29 mouse cellular contexts compared by ENCODE assay signal in genomic region chr3:61315002-61315401, GRCm38 (mm10). TPM values are rescaled to one million over a fixed set of nuclear protein-coding genes. Genes with fewer than 3 reads are reported as not detected.
"Had no signal": no experiment of that assay in that cellular context is flagged by ENCODE, and none has a peak within 500 bp of the region (broad histone marks: within the 10 kb centered on the region; RNA-seq: fewer than 3 reads in every experiment).

No protein-coding gene starts in this region.

- ATAC-seq: hindbrain, postnatal 0 days; liver, embryonic 12.5 days had no signal

- H3K4me2 ChIP-seq: heart, embryonic 11.5 days; heart, embryonic 13.5 days; heart, embryonic 15.5 days; hindbrain, embryonic 13.5 days; hindbrain, embryonic 15.5 days; kidney, embryonic 15.5 days; limb, embryonic 13.5 days; limb, embryonic 15.5 days; liver, embryonic 12.5 days had no signal

- H3K27me3 ChIP-seq: heart, embryonic 13.5 days; heart, embryonic 15.5 days; hindbrain, embryonic 13.5 days; hindbrain, embryonic 15.5 days; kidney, embryonic 15.5 days; limb, embryonic 13.5 days; limb, embryonic 15.5 days; liver, embryonic 12.5 days had no signal

- H3K4me3 ChIP-seq: heart, adult 2 months; heart, embryonic 13.5 days; heart, embryonic 15.5 days; hindbrain, embryonic 13.5 days; hindbrain, embryonic 15.5 days; kidney, embryonic 15.5 days; limb, embryonic 13.5 days; limb, embryonic 15.5 days; liver, embryonic 12.5 days had no signal

- H3K4me1 ChIP-seq: heart, embryonic 13.5 days; heart, embryonic 15.5 days; hindbrain, embryonic 13.5 days; hindbrain, embryonic 15.5 days; limb, embryonic 13.5 days; liver, embryonic 12.5 days had no signal

- H3K9ac ChIP-seq: heart, embryonic 13.5 days; heart, embryonic 15.5 days; hindbrain, embryonic 13.5 days; hindbrain, embryonic 15.5 days; kidney, embryonic 15.5 days; limb, embryonic 13.5 days; limb, embryonic 15.5 days; liver, embryonic 12.5 days; liver, embryonic 14.5 days had no signal

- H3K27ac ChIP-seq: heart, adult 2 months; heart, embryonic 13.5 days; heart, embryonic 15.5 days; hindbrain, embryonic 13.5 days; hindbrain, embryonic 15.5 days; hindbrain, postnatal 0 days; kidney, embryonic 15.5 days; kidney, postnatal 0 days; limb, embryonic 13.5 days; limb, embryonic 15.5 days; liver, embryonic 12.5 days; liver, embryonic 14.5 days had no signal

- H3K9me3 ChIP-seq: heart, embryonic 13.5 days; heart, embryonic 15.5 days; hindbrain, embryonic 13.5 days; hindbrain, embryonic 15.5 days; kidney, embryonic 15.5 days; limb, embryonic 13.5 days; limb, embryonic 15.5 days; liver, embryonic 12.5 days had no signal

- H3K36me3 ChIP-seq: heart, embryonic 13.5 days; heart, embryonic 15.5 days; hindbrain, embryonic 13.5 days; hindbrain, embryonic 15.5 days; kidney, embryonic 15.5 days; limb, embryonic 13.5 days; limb, embryonic 15.5 days; liver, embryonic 12.5 days had no signal

- DNase-seq: gastrocnemius, postnatal 14 days; gastrocnemius, postnatal 36 days; heart, adult 11 months; heart, adult 2 months; heart, postnatal 14 days; heart, postnatal 36 days; kidney, adult 11 months; kidney, adult 2 months; kidney, adult 9 months; kidney, postnatal 14 days; kidney, postnatal 36 days; layer of hippocampus, adult 9-11 months; layer of hippocampus, postnatal 36 days; left cerebral cortex, postnatal 4 days had no signal

RNA-seq across cellular contexts. Expression of gene B430305J03Rik, which starts 50.7 kb away (rescaled TPM):
- polyA plus RNA-seq: heart, embryonic 11.5 days; heart, embryonic 13.5 days; heart, embryonic 15.5 days; heart, postnatal 0 days; hindbrain, embryonic 11.5 days; hindbrain, embryonic 13.5 days; hindbrain, embryonic 15.5 days; hindbrain, postnatal 0 days; kidney, embryonic 15.5 days; kidney, postnatal 0 days; limb, embryonic 11.5 days; limb, embryonic 13.5 days; limb, embryonic 15.5 days; liver, embryonic 12.5 days had no signal
